Mouse (Mus musculus): Measurements from ENCODE around the gene Fryl. TPM values are rescaled to one million over a fixed set of nuclear protein-coding genes. Genes with fewer than 3 reads are reported as not detected.
"Not testable (repeated sequence)": the region's sequence is repeated elsewhere in the genome, so short reads cannot be mapped to it uniquely, and the experiment has no call there.

The Fryl gene
- polyA plus RNA-seq, 1 experiment, result 69.8 TPM

DNA sequence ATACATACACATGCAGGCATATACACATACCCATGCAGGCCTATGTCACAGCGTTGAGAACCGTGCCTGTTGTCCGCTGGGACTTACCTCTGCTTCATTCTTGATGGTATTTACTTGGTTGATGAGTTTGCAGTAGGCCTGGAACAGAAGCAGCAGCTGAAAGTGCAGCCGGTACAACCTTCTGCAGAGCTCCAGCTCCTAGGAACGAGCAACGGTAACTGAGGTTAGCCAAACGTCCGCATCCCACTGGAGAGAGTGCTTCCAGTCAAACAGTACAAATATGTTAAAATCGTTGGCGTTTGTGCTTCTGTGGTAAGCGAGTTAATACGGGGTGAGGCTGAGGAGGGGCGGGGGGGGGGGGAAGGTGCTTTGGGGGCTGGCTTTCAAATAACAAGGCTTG is 232.6 kb downstream of the Fryl start:
- DNase-seq (ENCODE audit: low read depth), result no peak
- no peak for TF ChIP-seq CTCF (IDR thresholded peaks at IDR 0.05; ENCODE audit: borderline replicate concordance, extremely low read depth, insufficient read depth, insufficient read length)
- no peak for TF ChIP-seq POLR2A (IDR thresholded peaks at IDR 0.05; ENCODE audit: borderline replicate concordance, extremely low read depth, insufficient read depth, insufficient read length, poor library complexity, severe bottlenecking)

DNA sequence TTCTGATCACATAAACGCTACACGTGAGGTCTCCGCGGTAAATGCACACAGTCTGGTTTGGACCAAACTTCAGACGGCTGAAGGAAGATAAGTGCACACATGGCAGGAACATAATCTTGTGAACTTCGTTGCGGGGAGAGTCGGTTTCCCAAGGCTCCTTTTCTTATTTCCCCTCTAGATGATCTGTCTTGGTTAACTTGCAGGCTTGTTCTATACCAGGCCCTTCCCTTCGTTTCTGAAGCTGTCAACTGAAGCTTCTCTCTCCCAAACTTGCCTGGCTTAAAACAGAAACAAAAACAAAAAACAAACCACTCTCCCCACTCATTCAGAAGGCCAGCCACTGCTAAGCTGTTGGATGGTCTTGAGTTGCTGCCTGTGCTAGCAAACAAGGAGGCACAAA is 241.7 kb downstream of the Fryl start:
- TF ChIP-seq CTCF (IDR thresholded peaks at IDR 0.05; ENCODE audit: borderline replicate concordance, extremely low read depth, insufficient read depth, insufficient read length) (no peak), POLR2A (IDR thresholded peaks at IDR 0.05; ENCODE audit: borderline replicate concordance, extremely low read depth, insufficient read depth, insufficient read length, poor library complexity, severe bottlenecking) (no peak)
- DNase-seq (ENCODE audit: low read depth), result peak; percentile 19

DNA sequence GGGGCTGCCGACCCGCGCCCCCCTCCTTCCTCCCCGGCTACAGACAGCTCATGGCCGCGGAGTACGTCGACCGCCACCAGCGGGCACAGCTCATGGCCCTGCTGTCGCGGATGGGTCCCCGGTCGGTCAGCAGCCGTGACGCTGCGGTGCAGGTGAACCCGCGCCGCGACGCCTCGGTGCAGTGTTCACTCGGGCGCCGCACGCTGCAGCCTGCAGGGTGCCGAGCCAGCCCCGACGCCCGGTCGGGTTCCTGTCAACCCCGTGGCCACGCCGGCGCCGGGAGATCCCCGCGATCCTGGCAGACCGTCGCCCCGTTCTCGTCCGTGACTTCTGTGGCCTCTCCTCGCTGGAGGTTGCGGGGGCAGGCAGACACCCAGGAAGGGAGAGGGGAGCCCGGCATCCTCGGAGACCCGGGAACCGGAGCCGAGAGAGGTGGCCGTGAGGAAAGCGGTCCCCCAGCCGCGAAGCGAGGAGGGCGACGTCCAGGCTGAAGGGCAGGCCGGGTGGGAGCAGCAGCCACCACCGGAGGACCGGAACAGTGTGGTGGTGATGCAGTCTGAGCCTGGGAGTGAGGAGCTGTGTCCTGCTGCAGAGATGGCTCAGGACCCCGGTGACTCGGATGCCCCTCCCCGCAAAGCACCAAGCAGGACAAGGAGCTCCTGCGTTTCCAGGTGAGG is 242.7 kb downstream of the Fryl start:
- DNase-seq (ENCODE audit: low read depth), result not testable (repeated sequence)

DNA sequence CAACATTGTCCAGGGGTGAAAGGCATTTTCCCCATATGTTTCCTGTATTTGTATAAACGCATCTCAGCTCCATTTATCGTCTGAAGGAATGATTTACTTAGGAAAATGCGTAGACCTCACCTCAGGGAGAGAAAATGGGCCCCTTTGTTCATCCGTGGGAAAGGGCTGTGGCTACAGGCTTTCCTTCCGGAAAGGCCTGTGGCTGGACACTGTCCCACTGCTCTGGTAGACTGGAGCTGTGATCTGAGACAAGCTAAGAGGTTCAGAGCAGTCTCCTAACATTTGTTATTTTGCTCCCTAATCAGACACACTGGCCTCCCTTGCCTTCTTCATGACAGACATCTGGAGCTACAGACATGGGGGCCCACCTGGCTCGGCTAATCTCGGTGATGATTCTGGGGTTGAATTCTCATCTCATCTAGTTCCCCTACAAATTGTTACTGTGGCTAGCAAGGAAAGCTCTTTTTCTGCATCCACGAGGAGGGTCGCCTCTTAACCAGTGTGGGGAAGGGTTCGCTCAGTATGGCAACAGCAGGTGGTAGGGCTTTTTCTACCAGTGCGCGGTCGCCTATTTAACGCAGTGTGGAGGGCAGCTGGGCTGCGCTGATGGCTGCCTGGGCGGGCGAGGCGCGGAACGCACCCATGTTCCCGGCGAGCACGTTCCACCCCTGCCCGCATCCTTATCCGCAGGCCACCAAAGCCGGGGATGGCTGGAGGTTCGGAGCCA is 243.4 kb downstream of the Fryl start:
- DNase-seq (ENCODE audit: low read depth), result not testable (repeated sequence)

DNA sequence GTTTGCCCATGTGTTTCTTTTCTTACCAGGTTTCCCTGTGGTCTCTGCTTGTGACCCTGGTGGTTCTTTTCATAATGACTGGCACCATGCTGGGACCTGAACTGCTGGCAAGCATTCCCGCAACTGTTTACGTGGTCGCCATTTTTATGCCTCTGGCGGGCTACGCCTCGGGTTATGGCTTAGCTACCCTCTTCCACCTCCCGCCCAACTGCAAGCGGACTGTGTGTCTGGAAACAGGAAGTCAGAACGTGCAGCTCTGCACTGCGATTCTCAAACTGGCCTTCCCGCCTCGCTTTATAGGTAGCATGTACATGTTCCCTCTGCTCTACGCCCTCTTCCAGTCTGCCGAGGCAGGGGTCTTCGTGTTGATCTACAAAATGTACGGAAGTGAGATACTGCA is 244.6 kb downstream of the Fryl start:
- DNase-seq (ENCODE audit: low read depth), result not testable (repeated sequence)

DNA sequence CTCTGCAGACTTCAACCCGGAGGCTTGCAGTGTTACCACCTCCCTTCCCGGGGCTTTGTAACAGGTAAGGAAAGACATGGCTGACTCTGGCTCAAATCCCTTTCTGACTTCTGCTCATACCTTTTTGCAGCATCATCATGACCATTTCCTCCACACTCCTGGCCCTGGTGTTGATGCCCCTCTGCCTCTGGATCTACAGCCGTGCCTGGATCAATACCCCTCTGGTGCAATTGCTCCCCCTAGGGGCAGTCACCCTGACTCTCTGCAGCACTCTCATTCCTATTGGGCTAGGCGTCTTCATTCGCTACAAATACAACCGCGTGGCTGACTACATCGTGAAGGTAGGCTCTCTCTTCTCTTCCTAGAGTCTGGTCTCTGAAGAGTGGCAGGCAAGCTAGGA is 248.2 kb downstream of the Fryl start:
- peak; percentile 18; the same call in 1 of the 2 replicates for TF ChIP-seq CTCF (IDR thresholded peaks at IDR 0.05; ENCODE audit: borderline replicate concordance, extremely low read depth, insufficient read depth, insufficient read length)

DNA sequence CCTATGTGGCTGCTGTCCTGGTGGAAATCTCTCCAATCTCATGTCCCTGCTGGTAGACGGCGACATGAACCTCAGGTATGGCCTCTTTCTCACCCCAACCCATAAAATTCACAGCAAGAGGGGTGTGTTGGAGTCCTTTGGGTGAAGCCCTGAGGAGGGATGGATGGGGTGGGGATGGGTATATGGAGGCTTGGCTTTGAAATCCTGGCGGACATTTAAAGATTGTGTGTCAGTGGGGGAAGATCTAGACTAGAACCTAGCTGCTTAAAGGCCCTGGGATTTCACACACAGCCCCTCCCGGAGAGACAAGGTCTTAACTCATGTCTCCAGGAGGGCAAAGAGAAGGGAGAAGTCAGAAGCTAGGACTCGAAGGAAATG is 248.8 kb downstream of the Fryl start:
- DNase-seq (ENCODE audit: low read depth), result no peak
- no peak for TF ChIP-seq POLR2A (IDR thresholded peaks at IDR 0.05; ENCODE audit: borderline replicate concordance, extremely low read depth, insufficient read depth, insufficient read length, poor library complexity, severe bottlenecking)
- TF ChIP-seq CTCF (IDR thresholded peaks at IDR 0.05; ENCODE audit: borderline replicate concordance, extremely low read depth, insufficient read depth, insufficient read length), result no peak

More for the DNA sequence above, 248.2 kb downstream of the Fryl start:
- not testable (repeated sequence) for DNase-seq (ENCODE audit: low read depth)

DNA sequence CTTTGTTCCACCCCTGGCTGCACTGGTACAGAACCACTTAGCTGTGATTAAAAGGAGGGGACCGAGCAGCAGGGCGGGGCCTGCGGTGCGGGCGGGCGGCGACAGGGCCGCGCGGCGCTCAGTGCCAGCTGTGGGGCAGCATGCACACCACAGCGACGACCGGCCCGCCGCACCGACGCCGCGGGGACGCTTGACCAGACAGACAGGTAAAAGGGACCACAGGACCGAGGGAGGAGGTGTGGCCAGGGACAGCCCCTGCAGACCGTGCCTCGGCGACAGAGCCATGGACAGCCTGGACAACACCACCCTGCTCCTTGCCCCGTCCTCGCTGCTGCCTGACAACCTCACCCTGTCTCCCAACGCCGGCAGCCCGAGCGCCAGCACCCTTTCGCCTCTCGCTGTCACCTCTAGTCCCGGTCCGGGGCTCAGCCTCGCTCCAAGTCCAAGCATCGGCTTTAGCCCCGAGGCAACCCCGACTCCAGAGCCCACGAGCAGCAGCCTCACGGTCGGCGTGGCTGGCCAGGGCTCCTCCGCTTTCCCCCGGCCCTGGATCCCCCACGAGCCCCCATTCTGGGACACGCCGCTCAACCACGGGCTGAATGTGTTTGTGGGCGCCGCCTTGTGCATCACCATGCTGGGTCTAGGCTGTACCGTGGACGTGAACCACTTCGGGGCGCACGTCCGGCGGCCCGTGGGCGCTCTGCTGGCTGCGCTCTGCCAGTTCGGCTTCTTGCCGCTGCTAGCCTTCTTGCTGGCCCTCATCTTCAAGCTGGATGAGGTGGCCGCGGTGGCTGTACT is 249.4 kb downstream of the Fryl start, which contains the start of gene Slc10a4:
Gene Slc10a4 (plus strand): TSS at position 100 of the 798 bp plus-strand sequence.
- DNase-seq (ENCODE audit: low read depth), result peak; percentile 69
- TF ChIP-seq CTCF (IDR thresholded peaks at IDR 0.05; ENCODE audit: borderline replicate concordance, extremely low read depth, insufficient read depth, insufficient read length) (no peak), POLR2A (IDR thresholded peaks at IDR 0.05; ENCODE audit: borderline replicate concordance, extremely low read depth, insufficient read depth, insufficient read length, poor library complexity, severe bottlenecking) (no peak)

DNA sequence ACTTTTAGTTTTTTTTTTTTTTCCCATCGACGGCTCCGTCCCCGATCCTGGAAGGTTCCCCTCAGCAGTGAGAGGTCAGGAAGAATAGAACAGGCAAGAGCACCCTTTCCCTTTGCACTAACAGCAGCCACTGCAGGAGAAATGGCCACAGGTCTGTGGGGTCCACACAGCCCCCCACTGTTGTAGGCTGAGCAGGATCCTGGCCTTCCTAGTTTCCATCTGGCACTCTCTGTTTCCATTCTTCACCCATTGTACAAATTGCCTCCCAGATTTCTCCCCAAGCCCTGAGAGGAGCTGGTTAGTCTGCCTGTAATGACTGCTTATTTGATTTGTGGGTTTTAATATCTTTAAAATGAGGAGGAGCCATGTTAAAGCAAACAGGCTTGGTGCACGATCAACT is 252.4 kb downstream of the Fryl start:
- TF ChIP-seq CTCF (IDR thresholded peaks at IDR 0.05; ENCODE audit: borderline replicate concordance, extremely low read depth, insufficient read depth, insufficient read length), result no peak
- TF ChIP-seq POLR2A (IDR thresholded peaks at IDR 0.05; ENCODE audit: borderline replicate concordance, extremely low read depth, insufficient read depth, insufficient read length, poor library complexity, severe bottlenecking), result no peak

DNA sequence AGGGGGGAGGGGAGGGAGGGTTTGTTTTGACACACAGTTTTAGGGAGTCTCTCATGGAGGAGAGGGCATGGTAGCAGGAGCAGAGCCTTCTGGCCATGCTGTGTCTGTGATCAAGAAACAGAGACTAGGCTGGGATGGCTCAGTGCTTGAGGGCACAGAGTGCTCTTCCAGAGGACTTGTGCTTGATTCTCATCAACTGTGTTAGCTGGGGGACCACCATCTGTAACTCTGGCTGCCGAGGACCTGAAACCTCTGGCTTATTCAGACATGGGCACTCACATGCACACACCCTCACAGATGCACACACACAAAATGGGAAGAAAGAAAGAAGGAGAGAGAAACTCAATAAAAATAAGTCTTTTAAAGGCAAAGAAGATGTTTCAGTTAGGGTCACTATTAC is 257.9 kb downstream of the Fryl start:
- DNase-seq (ENCODE audit: low read depth), result not testable (repeated sequence)

More for the DNA sequence above, 252.4 kb downstream of the Fryl start:
- no peak for DNase-seq (ENCODE audit: low read depth)

DNA sequence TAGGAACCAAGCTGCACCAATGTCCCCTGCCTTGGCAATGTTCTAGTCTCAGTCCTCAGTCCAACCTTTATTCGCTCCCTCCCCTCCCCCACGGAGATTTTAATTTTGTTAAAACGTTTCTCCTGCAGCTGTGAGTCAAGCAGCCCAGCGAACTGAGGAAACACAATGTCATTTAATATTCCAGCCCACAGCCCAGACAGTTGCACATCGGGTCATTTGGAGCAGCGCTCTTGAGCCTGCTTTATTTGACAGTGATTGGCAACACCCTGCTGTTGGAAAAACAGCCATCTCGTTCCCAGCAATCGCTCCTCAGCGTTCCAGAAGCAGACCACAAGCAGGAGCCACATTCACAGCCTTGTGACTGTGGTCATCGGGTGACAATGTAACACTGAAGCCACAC is 261.0 kb downstream of the Fryl start:
- no peak for TF ChIP-seq POLR2A (IDR thresholded peaks at IDR 0.05; ENCODE audit: borderline replicate concordance, extremely low read depth, insufficient read depth, insufficient read length, poor library complexity, severe bottlenecking)
- DNase-seq (ENCODE audit: low read depth), result peak; percentile 71

DNA sequence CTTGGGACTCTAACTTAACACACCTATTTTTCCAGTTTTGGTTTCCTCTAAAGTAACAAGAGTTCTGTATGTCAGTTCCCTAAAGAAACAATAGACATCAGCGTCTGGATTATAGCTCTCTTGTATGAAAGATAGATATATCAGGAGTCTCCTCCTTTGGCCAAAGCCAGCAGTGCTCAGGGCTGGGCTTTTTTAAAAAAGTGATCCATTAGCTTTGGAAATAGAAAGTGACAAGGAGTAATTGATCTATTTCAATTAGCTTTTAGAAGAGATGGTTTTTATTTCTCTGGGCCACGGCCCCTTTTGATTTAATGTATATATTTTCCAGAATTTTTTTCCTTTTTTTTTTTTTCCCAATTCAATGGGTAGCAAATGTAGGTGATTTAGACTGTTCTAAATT is 261.5 kb downstream of the Fryl start:
- no peak for DNase-seq (ENCODE audit: low read depth)
- no peak for TF ChIP-seq POLR2A (IDR thresholded peaks at IDR 0.05; ENCODE audit: borderline replicate concordance, extremely low read depth, insufficient read depth, insufficient read length, poor library complexity, severe bottlenecking)
- TF ChIP-seq CTCF (IDR thresholded peaks at IDR 0.05; ENCODE audit: borderline replicate concordance, extremely low read depth, insufficient read depth, insufficient read length), result no peak

Data from brain, embryonic 14.5 days (tissue).